Mouse (Mus musculus) lung, embryonic 16.5 days (tissue): ENCODE measurements around the gene Slc38a4. TPM values are rescaled to one million over a fixed set of nuclear protein-coding genes. Genes with fewer than 3 reads are reported as not detected.
A peak's percentile ranks its signal among the peaks of the same experiment; 100 is the strongest.

Experiments
- ATAC-seq: fragments of 200-750 bp; cut with Nextera tagmentation; 2 replicates; pipeline ENCODE4 v1.8.0; 2017; ENCODE audit warnings: low read depth, mild to moderate bottlenecking, moderate library complexity
- H3K27ac ChIP-seq: fragments of 300-500 bp; sonication (generic); 2 replicates; pipeline ENCODE4 v1.5.1; 2014; ENCODE audit warnings: mild to moderate bottlenecking, control low read depth, low read length
- H3K27me3 ChIP-seq: fragments of 300-500 bp; sonication (generic); 2 replicates; pipeline ENCODE4 v1.6.1; 2014; ENCODE audit warnings: low read depth, low read length, mixed read lengths; ENCODE audit not compliant: control insufficient read depth, insufficient read depth
- H3K36me3 ChIP-seq: fragments of 300-500 bp; sonication (generic); 2 replicates; pipeline ENCODE4 v1.6.1; 2014; ENCODE audit warnings: low read length; ENCODE audit not compliant: control insufficient read depth, insufficient read depth
- H3K4me1 ChIP-seq: fragments of 300-500 bp; sonication (generic); replicated peaks from 2 replicates; pipeline ENCODE4 v1.6.1; 2014; ENCODE audit warnings: low read length, mixed read lengths; ENCODE audit not compliant: control insufficient read depth, insufficient read depth
- H3K4me2 ChIP-seq: fragments of 300-500 bp; sonication (generic); 2 replicates; pipeline ENCODE4 v1.6.1; 2014; ENCODE audit warnings: low read depth, low read length, control low read depth
- H3K4me3 ChIP-seq: fragments of 300-500 bp; sonication (generic); 2 replicates; pipeline ENCODE4 v1.5.1; 2014; ENCODE audit warnings: mild to moderate bottlenecking, low read length, control low read depth
- H3K9ac ChIP-seq: fragments of 300-500 bp; sonication (generic); 2 replicates; pipeline ENCODE4 v1.6.1; 2014; ENCODE audit warnings: low read length, control low read depth
- H3K9me3 ChIP-seq: fragments of 300-500 bp; sonication (generic); 2 replicates; pipeline ENCODE4 v1.6.1; 2016; ENCODE audit warnings: low read length; ENCODE audit not compliant: control insufficient read depth
- WGBS: fragments of 180-500 bp; shearing (Covaris S2); extraction: QIAGEN DNeasy Blood & Tissue Kit; methylation state at CpG from one replicate; pipeline ENCODE4 v1.1.7; 2014; 5-methylcytosine and 5-hydroxymethylcytosine counted together
- polyA plus RNA-seq: library from polyadenylated mRNA; unstranded; fragments of >200 nt; fragmentation: Nextera tagmentation; extraction: Ambion mirVana; gene quantifications from 2 replicates; pipeline ENCODE4 v1.2.1, GENCODE M21; 2015

Slc38a4 gene
- polyA plus RNA-seq, 1 experiment from 2014 or later: 64.8 TPM

GRCm38 (mm10) chr15:97001886-97002285 is 53.9 kb downstream of the Slc38a4 start:
- no peak for ATAC-seq
- no peak overlapping the region for H3K9ac ChIP-seq
- H3K27me3 ChIP-seq: no peaks in the 10 kb centered on the region
- H3K27ac ChIP-seq: peak overlapping the region; percentile 81
- 0 out of 2 replicates have a peak, but pooled peaks cover 4% of the 10 kb centered on the region for H3K36me3 ChIP-seq
- H3K9me3 ChIP-seq: no peaks in the 10 kb centered on the region
- no peak overlapping the region for H3K4me3 ChIP-seq
- peaks cover 33% of the 10 kb centered on the region for H3K4me1 ChIP-seq
- 63% methylated on average over 7 of the region's 7 CpGs for WGBS
- no peak overlapping the region for H3K4me2 ChIP-seq

DNA sequence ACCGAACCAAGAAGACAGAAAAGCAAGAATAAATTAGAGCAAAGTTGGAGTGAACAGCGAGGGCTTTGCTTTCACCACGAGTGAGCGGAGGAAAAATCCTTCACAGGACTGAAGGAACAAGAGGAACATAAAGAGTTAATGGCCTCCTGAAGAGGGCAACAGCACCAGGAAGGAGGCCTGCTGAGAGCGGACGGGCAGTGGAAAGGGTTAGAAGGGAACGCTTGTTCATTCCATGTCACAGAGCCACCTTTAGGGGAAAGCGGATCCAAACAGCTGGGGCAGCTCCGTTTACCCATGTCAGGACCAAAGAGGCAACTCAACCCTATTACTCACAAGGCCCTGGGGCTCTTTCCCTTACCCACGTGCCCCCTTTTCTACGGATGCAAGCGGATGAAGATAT is 54.3 kb downstream of the Slc38a4 start:
- no peak for ATAC-seq
- H3K4me1 ChIP-seq: peaks cover 33% of the 10 kb centered on the region
- WGBS: 37% methylated on average over 12 of the region's 12 CpGs
- no peak overlapping the region for H3K4me3 ChIP-seq
- H3K9ac ChIP-seq: no peak overlapping the region
- H3K4me2 ChIP-seq: no peak overlapping the region
- peaks cover 6% of the 10 kb centered on the region; the same call in 1 of the 2 replicates for H3K36me3 ChIP-seq
- no peaks in the 10 kb centered on the region for H3K27me3 ChIP-seq
- peak overlapping the region; percentile 81 for H3K27ac ChIP-seq
- no peaks in the 10 kb centered on the region for H3K9me3 ChIP-seq

GRCm38 (mm10) chr15:97000319-97001251 is 55.2 kb downstream of the Slc38a4 start:
- Histone ChIP-seq H3K27ac (peak overlapping the region; percentile 81), H3K4me2 (0 out of 2 replicates have a peak overlapping the region, but pooled peaks have one; percentile 1), H3K27me3 (no peaks in the 10 kb centered on the region), H3K4me1 (peaks cover 33% of the 10 kb centered on the region), H3K4me3 (no peak overlapping the region), H3K9ac (peak overlapping the region; percentile 43; the same call in 1 of the 2 replicates), H3K36me3 (peaks cover 8% of the 10 kb centered on the region; the same call in 1 of the 2 replicates), H3K9me3 (no peaks in the 10 kb centered on the region)
- peak; percentile 73 for ATAC-seq
- WGBS: 11% methylated on average over 17 of the region's 17 CpGs

DNA sequence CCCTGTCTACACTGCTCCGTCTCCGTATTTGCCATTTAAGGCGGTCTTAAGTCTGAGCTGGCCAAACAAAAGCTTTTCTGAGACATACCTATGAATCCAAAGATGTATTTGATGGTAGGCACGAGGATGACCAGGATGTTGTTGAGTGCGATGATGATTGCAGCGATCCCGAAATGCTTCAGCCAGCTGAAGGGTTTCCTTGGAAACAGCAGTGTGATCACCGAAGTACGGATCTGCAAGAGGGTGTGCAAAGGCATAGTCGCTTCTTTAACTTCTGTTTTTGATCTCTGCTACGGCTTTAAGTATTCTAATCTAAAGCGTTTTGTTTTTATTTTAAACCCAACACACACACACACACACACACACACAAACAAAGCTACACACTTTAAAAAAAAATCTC is 56.4 kb downstream of the Slc38a4 start:
- no peak overlapping the region for H3K4me2 ChIP-seq
- no peak overlapping the region for H3K27ac ChIP-seq
- H3K4me3 ChIP-seq: no peak overlapping the region
- H3K27me3 ChIP-seq: no peaks in the 10 kb centered on the region
- no peak overlapping the region for H3K9ac ChIP-seq
- WGBS: 74% methylated on average over 12 of the region's 12 CpGs
- H3K4me1 ChIP-seq: peaks cover 30% of the 10 kb centered on the region
- peaks cover 8% of the 10 kb centered on the region; the same call in 1 of the 2 replicates for H3K36me3 ChIP-seq
- ATAC-seq: no peak
- H3K9me3 ChIP-seq: no peaks in the 10 kb centered on the region

DNA sequence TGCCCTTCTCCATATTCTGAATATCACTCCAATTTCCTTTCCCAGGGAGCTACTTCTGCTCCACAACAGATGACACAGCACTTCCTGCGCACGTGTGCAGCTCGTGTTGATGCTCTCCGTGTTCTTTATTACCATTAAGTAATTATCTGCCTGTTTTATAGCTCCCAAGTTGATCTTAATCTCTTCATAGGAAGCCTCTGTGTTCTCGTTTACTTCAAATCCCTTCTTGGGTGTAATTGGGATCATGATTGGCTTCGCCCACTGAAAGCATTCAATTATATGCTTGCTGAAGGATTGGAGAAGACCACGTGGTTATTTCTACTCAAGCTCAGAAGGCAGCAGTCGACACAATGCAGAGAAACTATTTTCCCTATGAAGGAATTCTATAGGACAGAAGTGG is 70.1 kb downstream of the Slc38a4 start:
- H3K27ac ChIP-seq: no peak overlapping the region
- H3K9me3 ChIP-seq: no peaks in the 10 kb centered on the region
- no peak overlapping the region for H3K4me3 ChIP-seq
- no peak overlapping the region for H3K9ac ChIP-seq
- no peak for ATAC-seq
- no peaks in the 10 kb centered on the region for H3K36me3 ChIP-seq
- no peak overlapping the region for H3K4me2 ChIP-seq
- WGBS: 72% methylated on average over 8 of the region's 8 CpGs
- no peaks in the 10 kb centered on the region for H3K27me3 ChIP-seq
- H3K4me1 ChIP-seq: peaks cover 6% of the 10 kb centered on the region

GRCm38 (mm10) chr15:96983581-96984330 is 72.0 kb downstream of the Slc38a4 start:
- Histone ChIP-seq H3K27ac (peak overlapping the region; percentile 71; the same call in 1 of the 2 replicates), H3K9me3 (no peaks in the 10 kb centered on the region), H3K27me3 (no peaks in the 10 kb centered on the region), H3K4me2 (no peak overlapping the region), H3K4me3 (no peak overlapping the region), H3K4me1 (peaks cover 6% of the 10 kb centered on the region), H3K9ac (no peak overlapping the region), H3K36me3 (no peaks in the 10 kb centered on the region)
- peak; percentile 94 for ATAC-seq
- 52% methylated on average over 13 of the region's 13 CpGs for WGBS

- peaks cover 19% of the 10 kb centered on the region for H3K4me1 ChIP-seq
- 43% methylated on average over 9 of the region's 9 CpGs for WGBS
- H3K4me2 ChIP-seq: no peak overlapping the region
- no peak overlapping the region for H3K9ac ChIP-seq
- no peak overlapping the region for H3K4me3 ChIP-seq
- H3K36me3 ChIP-seq: no peaks in the 10 kb centered on the region
- no peak overlapping the region for H3K27ac ChIP-seq
- peaks cover 4% of the 10 kb centered on the region; the same call in 1 of the 2 replicates for H3K9me3 ChIP-seq
- H3K27me3 ChIP-seq: no peaks in the 10 kb centered on the region
- ATAC-seq: peak; percentile 71
Observed at GRCm38 (mm10) chr15:96975125-96975524, 80.6 kb downstream of the Slc38a4 start.

DNA sequence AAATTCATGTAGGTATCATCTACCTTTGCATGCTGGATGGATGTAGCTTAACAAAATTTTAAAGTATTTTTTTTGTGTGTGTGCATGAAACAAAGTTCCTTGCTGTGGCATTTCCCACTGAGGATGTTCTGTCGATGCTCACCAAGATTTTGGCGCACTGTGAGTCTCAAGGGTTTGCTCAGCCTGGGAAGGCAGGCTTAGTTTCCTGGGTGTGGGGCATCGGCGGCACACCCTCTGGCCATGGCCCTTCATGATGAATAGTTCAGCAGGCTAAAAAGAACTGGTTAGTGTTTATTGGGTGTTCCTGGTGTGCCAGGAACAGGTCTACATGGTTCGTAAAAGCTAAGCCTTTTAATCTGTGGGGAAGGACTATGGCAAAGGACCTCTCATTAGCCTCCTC is 81.6 kb downstream of the Slc38a4 start:
- ATAC-seq: no peak
- Histone ChIP-seq H3K27me3 (no peaks in the 10 kb centered on the region), H3K9me3 (peaks cover 4% of the 10 kb centered on the region; the same call in 1 of the 2 replicates), H3K4me1 (peaks cover 19% of the 10 kb centered on the region), H3K36me3 (no peaks in the 10 kb centered on the region), H3K4me2 (no peak overlapping the region), H3K9ac (no peak overlapping the region), H3K27ac (peak overlapping the region; percentile 17; the same call in 1 of the 2 replicates), H3K4me3 (no peak overlapping the region)
- WGBS: 86% methylated on average over 5 of the region's 5 CpGs

GRCm38 (mm10) chr15:96973370-96973769 is 82.4 kb downstream of the Slc38a4 start:
- H3K27ac ChIP-seq: peak overlapping the region; percentile 83

More at GRCm38 (mm10) chr15:96973370-96973769, 82.4 kb downstream of the Slc38a4 start:
- Histone ChIP-seq H3K4me3 (no peak overlapping the region), H3K36me3 (no peaks in the 10 kb centered on the region), H3K9me3 (peaks cover 4% of the 10 kb centered on the region; the same call in 1 of the 2 replicates), H3K4me2 (no peak overlapping the region), H3K9ac (no peak overlapping the region), H3K27me3 (no peaks in the 10 kb centered on the region), H3K4me1 (peaks cover 19% of the 10 kb centered on the region)
- 47% methylated on average over 4 of the region's 4 CpGs for WGBS
- ATAC-seq: peak; percentile 83
